Mouse (Mus musculus): ENCODE results near the gene Abhd6. TPM values are rescaled to one million over a fixed set of nuclear protein-coding genes. Genes with fewer than 3 reads are reported as not detected.

Gene Abhd6
- total RNA-seq, 1 experiment = 11.7 TPM

DNA sequence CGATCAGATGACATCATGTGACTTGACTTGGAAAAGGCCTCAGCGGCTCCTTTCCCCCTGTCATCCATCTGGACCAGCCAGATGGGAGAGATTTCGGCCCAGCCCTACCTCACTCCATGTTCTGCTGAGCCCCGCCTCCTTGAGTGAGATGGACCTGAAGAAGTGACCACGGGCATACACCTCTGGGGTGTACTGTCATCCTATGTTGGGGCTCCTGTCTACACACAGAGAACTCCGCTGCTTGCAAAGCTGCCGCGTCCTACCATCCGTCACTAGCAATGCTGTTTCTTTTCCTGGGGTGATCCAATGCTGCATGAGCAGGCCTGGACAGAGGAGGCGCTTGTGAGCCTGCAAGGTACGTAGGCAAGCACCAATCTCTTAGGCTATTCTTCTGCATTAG is 42.1 kb upstream of the Abhd6 start:
- Histone ChIP-seq H3K4me1 (ENCODE audit: control insufficient read depth in 2 of 2, insufficient read depth in 2 of 2, low read length in 2 of 2, poor library complexity in 1 of 2) (peaks cover 0 to 24% of the 10 kb centered on the region in 2 experiments; a peak in 1 of 4 replicates), H3K9me3 (ENCODE audit: control insufficient read depth, insufficient read depth, low read depth, low read length) (no peaks in the 10 kb centered on the region), H3K9ac (ENCODE audit: insufficient read depth, low read depth, low read length, poor library complexity, severe bottlenecking) (no peak overlapping the region), H3K4me3 (ENCODE audit: insufficient read depth in 1 of 2, low read depth in 1 of 2, low read length in 2 of 2, poor library complexity in 1 of 2, severe bottlenecking in 1 of 2) (no peak overlapping the region), H3K27ac (ENCODE audit: insufficient read depth, low read depth, low read length, poor library complexity, severe bottlenecking) (no peak overlapping the region), H3K36me3 (ENCODE audit: control insufficient read depth, insufficient read depth, low read length, poor library complexity, severe bottlenecking) (no peaks in the 10 kb centered on the region)
- in situ Hi-C loops (cut with MboI; ENCODE audit: low sequenced_read_pairs in 2 of 2, unreplicated experiment in 2 of 2) = loop anchor here (10.0 to 25.0 kb wide), 2 partner anchors 377 to 384 kb away; no protein-coding TSS in a partner anchor
- no peak for DNase-seq (ENCODE audit: low read depth, low spot score)
- TF ChIP-seq ZNF384 (IDR thresholded peaks at IDR 0.05; ENCODE audit: low read depth, low read length) (no peak), ZC3H11A (IDR thresholded peaks at IDR 0.05; ENCODE audit: borderline replicate concordance, low read depth, low read length) (no peak), MAFK (IDR thresholded peaks at IDR 0.05; ENCODE audit: insufficient read depth, low read depth, low read length) (no peak), HCFC1 (IDR thresholded peaks at IDR 0.05; ENCODE audit: borderline replicate concordance, insufficient read depth, low read length) (no peak), CHD2 (IDR thresholded peaks at IDR 0.05; ENCODE audit: low read depth, low read length) (no peak)

GRCm38 (mm10) chr14:7961714-7962113 is 41.0 kb upstream of the Abhd6 start:
- Histone ChIP-seq H3K27ac (ENCODE audit: insufficient read depth, low read depth, low read length, poor library complexity, severe bottlenecking) (no peak overlapping the region), H3K4me3 (ENCODE audit: insufficient read depth in 1 of 2, low read depth in 1 of 2, low read length in 2 of 2, poor library complexity in 1 of 2, severe bottlenecking in 1 of 2) (no peak overlapping the region), H3K9me3 (ENCODE audit: control insufficient read depth, insufficient read depth, low read depth, low read length) (no peaks in the 10 kb centered on the region), H3K36me3 (ENCODE audit: control insufficient read depth, insufficient read depth, low read length, poor library complexity, severe bottlenecking) (no peaks in the 10 kb centered on the region), H3K4me1 (ENCODE audit: control insufficient read depth in 2 of 2, insufficient read depth in 2 of 2, low read length in 2 of 2, poor library complexity in 1 of 2) (peaks cover 0 to 17% of the 10 kb centered on the region in 2 experiments; a peak in 1 of 4 replicates), H3K9ac (ENCODE audit: insufficient read depth, low read depth, low read length, poor library complexity, severe bottlenecking) (no peak overlapping the region)
- in situ Hi-C loops (cut with MboI; ENCODE audit: low sequenced_read_pairs in 2 of 2, unreplicated experiment in 2 of 2) = loop anchor here (10.0 to 25.0 kb wide), 2 partner anchors 376 to 383 kb away; no protein-coding TSS in a partner anchor
- no peak for TF ChIP-seq MAFK (IDR thresholded peaks at IDR 0.05; ENCODE audit: insufficient read depth, low read depth, low read length)
- TF ChIP-seq ZC3H11A (IDR thresholded peaks at IDR 0.05; ENCODE audit: borderline replicate concordance, low read depth, low read length) = no peak
- no peak for TF ChIP-seq HCFC1 (IDR thresholded peaks at IDR 0.05; ENCODE audit: borderline replicate concordance, insufficient read depth, low read length)
- TF ChIP-seq CHD2 (IDR thresholded peaks at IDR 0.05; ENCODE audit: low read depth, low read length) = no peak
- no peak for TF ChIP-seq ZNF384 (IDR thresholded peaks at IDR 0.05; ENCODE audit: low read depth, low read length)
- DNase-seq (ENCODE audit: low read depth, low spot score) = no peak

DNA sequence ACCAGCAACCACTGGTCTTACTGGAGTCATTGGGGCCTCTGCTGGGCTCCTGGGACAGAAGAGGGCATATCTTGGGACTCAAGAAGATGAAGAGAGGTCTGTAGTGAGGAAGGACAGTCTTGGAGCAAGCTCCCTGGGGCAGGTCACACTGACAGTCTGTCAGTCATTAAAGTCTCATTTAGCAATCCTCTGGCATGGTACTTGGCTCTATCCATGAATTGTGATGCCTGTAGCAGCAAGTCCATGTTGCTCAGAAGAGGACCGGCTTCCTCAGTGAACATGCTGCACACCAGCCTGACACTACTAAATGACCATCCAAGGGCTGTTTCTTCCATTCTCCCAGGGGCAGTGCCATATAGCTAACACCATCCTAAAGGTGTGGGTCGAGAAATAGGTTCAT is 40.1 kb upstream of the Abhd6 start:
- Histone ChIP-seq H3K9ac (ENCODE audit: insufficient read depth, low read depth, low read length, poor library complexity, severe bottlenecking) (no peak overlapping the region), H3K4me3 (ENCODE audit: insufficient read depth in 1 of 2, low read depth in 1 of 2, low read length in 2 of 2, poor library complexity in 1 of 2, severe bottlenecking in 1 of 2) (no peak overlapping the region), H3K4me1 (ENCODE audit: control insufficient read depth in 2 of 2, insufficient read depth in 2 of 2, low read length in 2 of 2, poor library complexity in 1 of 2) (peaks cover 0 to 15% of the 10 kb centered on the region in 2 experiments; a peak in 1 of 4 replicates), H3K9me3 (ENCODE audit: control insufficient read depth, insufficient read depth, low read depth, low read length) (no peaks in the 10 kb centered on the region), H3K36me3 (ENCODE audit: control insufficient read depth, insufficient read depth, low read length, poor library complexity, severe bottlenecking) (no peaks in the 10 kb centered on the region), H3K27ac (ENCODE audit: insufficient read depth, low read depth, low read length, poor library complexity, severe bottlenecking) (no peak overlapping the region)
- no peak for DNase-seq (ENCODE audit: low read depth, low spot score)
- in situ Hi-C loops (cut with MboI; ENCODE audit: low sequenced_read_pairs in 2 of 2, unreplicated experiment in 2 of 2) = loop anchor here (10.0 to 25.0 kb wide), 2 partner anchors 375 to 382 kb away; no protein-coding TSS in a partner anchor
- no peak for TF ChIP-seq HCFC1 (IDR thresholded peaks at IDR 0.05; ENCODE audit: borderline replicate concordance, insufficient read depth, low read length)
- TF ChIP-seq ZNF384 (IDR thresholded peaks at IDR 0.05; ENCODE audit: low read depth, low read length) = no peak
- TF ChIP-seq CHD2 (IDR thresholded peaks at IDR 0.05; ENCODE audit: low read depth, low read length) = no peak
- no peak for TF ChIP-seq ZC3H11A (IDR thresholded peaks at IDR 0.05; ENCODE audit: borderline replicate concordance, low read depth, low read length)
- TF ChIP-seq MAFK (IDR thresholded peaks at IDR 0.05; ENCODE audit: insufficient read depth, low read depth, low read length) = no peak

DNA sequence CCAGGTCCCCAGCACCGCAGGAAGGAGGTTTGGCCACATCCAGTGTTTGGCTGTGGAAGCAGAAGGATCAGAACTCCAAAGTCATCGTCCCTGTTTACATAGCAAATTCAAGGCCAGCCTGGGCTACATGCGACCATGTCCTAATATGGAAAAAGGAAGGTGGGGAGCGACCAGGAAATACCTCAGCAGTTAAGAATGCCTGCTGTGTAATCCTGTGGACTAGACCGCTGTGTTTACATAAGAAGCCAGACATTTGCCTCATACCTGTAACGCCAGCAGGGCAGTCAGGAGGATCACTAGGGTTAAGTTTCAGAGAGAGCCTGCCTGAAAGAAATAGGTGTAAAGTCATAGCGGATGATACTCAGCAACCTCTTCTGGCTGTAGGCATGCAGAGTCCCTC is 39.5 kb upstream of the Abhd6 start:
- in situ Hi-C loops (cut with MboI; ENCODE audit: low sequenced_read_pairs in 2 of 2, unreplicated experiment in 2 of 2) = loop anchor here (10.0 to 25.0 kb wide), 2 partner anchors 374 to 382 kb away; no protein-coding TSS in a partner anchor
- no peak overlapping the region for H3K4me3 ChIP-seq (ENCODE audit: insufficient read depth in 1 of 2, low read depth in 1 of 2, low read length in 2 of 2, poor library complexity in 1 of 2, severe bottlenecking in 1 of 2)
- TF ChIP-seq ZC3H11A (IDR thresholded peaks at IDR 0.05; ENCODE audit: borderline replicate concordance, low read depth, low read length) = no peak
- no peak for TF ChIP-seq CHD2 (IDR thresholded peaks at IDR 0.05; ENCODE audit: low read depth, low read length)
- TF ChIP-seq ZNF384 (IDR thresholded peaks at IDR 0.05; ENCODE audit: low read depth, low read length) = no peak
- no peak for TF ChIP-seq MAFK (IDR thresholded peaks at IDR 0.05; ENCODE audit: insufficient read depth, low read depth, low read length)
- TF ChIP-seq HCFC1 (IDR thresholded peaks at IDR 0.05; ENCODE audit: borderline replicate concordance, insufficient read depth, low read length) = no peak
- DNase-seq (ENCODE audit: low read depth, low spot score) = no peak
- H3K9ac ChIP-seq (ENCODE audit: insufficient read depth, low read depth, low read length, poor library complexity, severe bottlenecking) = 0 out of 2 replicates have a peak overlapping the region, but pooled peaks have one; percentile 27
- H3K36me3 ChIP-seq (ENCODE audit: control insufficient read depth, insufficient read depth, low read length, poor library complexity, severe bottlenecking) = no peaks in the 10 kb centered on the region
- peaks cover 0 to 13% of the 10 kb centered on the region in 2 experiments; a peak in 1 of 4 replicates for H3K4me1 ChIP-seq (ENCODE audit: control insufficient read depth in 2 of 2, insufficient read depth in 2 of 2, low read length in 2 of 2, poor library complexity in 1 of 2)
- no peak overlapping the region for H3K27ac ChIP-seq (ENCODE audit: insufficient read depth, low read depth, low read length, poor library complexity, severe bottlenecking)
- H3K9me3 ChIP-seq (ENCODE audit: control insufficient read depth, insufficient read depth, low read depth, low read length) = no peaks in the 10 kb centered on the region

Data from ES-E14 (cell line).